Mouse (Mus musculus) layer of hippocampus, adult 9-11 months (tissue): ENCODE data around the gene Il22ra1.

Source experiments
- DNase-seq: peaks from one replicate; pipeline ENCODE4 v3.0.0; 2022

Il22ra1 gene

DNA sequence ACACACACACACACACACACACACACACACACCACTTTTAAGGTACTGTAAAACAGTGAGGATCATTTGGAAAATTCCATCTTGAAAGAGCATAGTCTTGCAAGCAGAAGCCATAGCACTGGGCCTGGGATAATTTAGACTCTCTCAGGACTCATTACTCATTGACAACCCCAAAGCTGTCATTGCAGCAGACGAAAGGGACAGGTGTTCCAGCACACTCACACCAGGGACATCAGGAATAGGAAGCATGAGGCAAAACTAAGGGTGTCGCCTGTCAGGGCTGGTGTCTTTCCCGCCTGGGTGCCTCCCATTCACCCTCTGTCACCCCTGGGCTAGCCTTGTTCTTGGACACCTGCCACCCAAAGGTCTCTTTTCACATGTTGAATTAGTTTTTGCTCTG lies 8.9 kb downstream of the Il22ra1 start:
- DNase-seq, result no peak

DNA sequence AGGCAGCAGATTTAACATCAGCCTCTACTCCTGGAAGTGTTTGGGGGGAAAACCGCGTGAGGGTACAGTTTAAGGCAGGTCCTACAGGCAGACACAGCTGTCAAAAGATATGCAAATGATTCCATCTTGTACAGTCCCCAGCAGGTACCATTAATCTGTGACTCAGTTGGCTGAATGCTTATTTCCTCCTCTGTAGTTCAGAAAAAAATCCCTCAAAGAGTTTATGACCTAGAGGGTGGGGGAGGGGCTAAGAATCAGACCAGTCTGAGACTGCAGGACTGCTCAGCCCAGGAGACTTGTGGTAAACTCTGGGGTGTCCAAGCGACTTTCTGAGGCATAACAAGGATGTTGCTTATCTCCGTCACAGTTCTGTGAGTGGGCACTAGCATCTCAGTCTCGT lies 10.3 kb downstream of the Il22ra1 start:
- no peak for DNase-seq

DNA sequence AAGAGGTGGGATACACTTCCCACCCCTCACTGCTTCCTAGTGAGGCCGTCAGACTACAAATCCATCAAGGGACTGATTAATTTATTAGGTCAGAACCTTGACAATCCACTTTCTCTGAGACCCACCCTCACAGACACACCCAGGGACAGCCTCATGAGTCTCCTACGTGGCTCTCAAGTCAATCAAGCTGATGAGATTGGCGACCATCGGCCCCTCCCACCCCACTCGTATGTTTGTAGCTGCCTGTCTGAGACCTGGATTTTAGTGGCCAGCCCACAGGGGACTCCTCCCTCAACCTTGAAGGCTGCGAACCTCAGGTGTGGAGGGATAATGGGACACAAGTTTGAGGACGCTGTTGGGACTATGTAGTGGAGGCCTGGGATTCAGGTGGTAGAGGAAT lies 11.2 kb downstream of the Il22ra1 start:
- no peak for DNase-seq

DNA sequence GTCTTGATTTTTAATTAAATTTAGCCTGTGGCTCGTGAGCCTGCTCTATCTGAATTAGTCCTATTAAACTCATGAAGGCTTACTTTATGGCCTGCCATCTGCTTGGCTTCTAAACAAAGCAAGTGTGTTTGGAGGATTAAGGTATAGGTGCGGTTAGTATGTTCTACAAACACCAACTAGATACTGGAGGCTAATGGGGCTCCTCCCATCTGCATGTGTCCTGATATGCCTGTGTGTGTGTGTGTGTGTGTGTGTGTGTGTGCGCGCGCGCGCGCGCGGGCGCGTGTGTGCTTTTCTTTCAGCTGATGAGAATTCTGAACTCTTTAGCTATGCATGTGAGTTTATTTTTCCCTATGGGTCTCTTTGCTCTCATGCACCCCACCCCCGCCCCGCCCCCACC lies 11.7 kb downstream of the Il22ra1 start:
- DNase-seq, result no peak

DNA sequence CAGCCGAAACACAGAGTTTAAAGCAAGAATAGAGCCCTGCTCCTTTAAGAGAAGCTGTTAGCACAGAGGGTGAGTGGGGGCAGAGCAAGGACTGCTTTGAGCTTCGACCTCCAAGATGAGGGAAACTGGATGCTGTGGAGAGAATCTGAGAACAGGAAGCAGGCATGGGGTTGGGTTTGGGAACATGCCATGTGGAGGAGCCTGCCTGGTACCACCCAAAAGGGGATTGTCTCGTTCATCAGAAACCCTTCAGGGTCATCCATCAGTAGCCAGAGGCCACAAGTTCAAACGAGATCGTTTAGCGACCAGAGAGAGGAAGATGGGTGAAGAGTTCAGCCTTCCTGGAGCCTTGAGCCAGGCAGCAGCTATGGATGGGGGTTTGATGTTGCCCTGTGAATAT lies 15.5 kb downstream of the Il22ra1 start:
- DNase-seq, result no peak

DNA sequence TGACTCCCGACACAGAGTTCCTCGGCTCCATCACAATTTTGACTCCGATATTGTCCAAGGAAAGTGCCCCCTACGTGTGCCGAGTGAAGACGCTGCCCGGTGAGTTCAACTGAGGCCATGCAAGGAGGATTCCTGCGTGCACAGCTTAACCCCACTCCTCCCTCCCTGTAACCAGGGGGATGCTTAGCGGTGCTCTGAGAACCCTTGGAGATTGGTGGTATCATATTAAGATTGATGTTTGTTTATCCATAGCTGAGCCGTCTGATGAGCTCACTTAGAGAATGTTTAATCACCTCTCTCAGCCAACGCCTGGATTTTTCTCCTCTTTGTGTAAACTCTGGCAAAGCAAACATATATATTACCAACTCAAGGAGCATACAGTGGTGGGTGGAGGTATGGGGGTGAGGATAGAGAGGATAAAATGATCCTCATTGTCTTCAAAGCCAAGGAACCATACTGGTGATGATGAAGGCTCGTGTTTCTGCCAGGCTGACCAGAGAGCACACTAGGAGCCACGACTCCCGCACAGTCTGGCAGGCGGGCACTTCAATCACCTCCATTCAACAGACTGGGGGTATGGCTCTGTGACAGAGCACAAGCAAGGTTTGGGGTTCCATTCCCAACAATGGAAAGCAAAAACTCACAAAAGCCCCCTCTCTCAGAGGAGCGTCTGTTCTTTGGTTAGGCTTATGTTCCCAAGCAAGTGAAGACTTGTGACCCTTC lies 16.9 kb downstream of the Il22ra1 start:
- DNase-seq, result no peak

DNA sequence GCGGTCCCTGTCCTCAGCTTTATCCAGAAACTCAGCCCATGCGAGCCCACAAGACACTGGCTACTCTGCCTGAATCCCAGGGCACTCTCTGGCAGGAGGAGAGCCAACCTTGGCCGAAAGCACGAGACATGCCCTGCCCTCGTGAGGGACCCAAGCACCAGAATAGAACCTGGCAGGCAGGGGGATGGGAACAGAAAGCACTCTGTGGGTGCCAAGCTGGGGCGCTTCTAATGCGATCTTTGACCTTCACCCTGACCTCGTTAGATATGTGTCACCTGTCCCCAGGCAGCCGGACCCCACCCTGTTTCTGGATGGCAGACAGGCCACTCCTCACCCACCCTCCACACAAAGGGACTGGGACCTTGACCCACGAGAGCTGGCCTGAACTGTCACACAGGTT lies 17.6 kb downstream of the Il22ra1 start:
- DNase-seq, result no peak

DNA sequence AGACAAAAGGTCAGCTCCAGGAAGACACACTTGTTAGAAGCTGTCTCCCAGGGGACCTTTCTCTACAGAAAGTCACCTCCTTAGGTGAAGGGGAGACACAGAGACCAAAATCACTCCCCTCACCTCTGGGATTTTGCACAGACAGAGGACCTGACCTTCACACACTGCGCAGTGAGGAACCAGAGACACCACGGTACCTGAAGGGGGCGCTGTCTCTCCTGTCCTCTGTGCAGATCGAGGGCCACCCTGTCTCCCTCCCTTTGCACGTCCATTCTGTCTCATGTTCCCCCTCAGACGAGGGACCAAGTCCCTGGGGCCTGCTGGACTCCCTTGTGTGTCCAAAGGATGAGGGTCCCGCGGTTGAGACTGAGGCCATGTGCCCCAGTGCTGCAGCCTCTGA lies 22.9 kb downstream of the Il22ra1 start:
- no peak for DNase-seq

DNA sequence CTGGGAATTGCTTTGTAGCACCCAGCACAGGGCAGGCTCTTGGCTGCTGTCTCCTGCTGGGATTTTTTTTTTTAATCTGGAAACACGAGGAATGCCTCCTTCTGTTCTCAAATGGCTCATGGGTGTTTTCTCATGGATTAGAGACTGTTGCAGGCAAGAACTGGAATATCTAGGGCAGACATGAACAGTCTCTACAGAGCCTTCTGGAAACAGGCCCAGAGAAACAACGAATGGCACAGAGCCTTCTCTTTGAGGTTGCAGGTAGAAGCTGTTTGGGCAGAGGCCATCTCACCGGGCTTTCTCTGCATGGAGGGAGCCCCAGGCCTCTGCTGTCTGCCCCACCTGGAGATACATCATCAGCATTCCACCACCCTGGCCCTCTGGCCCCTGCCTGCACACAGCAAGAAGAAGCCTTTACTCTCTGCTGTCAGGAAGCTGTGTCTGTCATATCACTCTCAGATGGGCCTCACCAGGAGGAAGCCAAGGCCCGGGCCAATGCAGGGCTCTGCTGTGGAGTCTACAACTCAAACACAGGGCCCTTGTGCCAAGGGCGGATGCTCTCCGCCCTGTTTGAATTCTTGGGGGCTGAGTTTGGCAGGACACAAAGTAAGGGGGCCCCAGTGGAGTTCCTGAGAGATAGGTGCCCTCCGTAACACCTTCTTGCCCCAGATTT lies 24.3 kb downstream of the Il22ra1 start:
- DNase-seq, result no peak

DNA sequence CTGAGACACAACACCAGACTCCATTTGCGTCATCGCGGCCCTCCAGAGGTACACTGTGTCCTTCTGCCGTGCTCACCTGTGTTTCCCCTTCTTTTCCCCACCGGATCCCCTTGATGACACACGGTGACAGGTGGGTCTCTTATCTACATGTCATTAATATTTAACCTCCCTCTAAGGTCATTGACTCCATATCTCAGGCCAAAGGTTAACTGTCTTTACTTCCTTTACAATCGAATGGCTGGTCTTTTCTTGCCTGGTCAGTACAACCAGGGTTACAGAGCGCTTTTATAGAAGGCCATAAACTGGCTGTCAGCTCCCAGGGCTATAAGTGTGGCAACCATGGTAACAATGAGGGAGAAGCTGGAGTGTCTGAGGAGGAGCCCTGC lies 24.8 kb downstream of the Il22ra1 start:
- DNase-seq, result no peak

DNA sequence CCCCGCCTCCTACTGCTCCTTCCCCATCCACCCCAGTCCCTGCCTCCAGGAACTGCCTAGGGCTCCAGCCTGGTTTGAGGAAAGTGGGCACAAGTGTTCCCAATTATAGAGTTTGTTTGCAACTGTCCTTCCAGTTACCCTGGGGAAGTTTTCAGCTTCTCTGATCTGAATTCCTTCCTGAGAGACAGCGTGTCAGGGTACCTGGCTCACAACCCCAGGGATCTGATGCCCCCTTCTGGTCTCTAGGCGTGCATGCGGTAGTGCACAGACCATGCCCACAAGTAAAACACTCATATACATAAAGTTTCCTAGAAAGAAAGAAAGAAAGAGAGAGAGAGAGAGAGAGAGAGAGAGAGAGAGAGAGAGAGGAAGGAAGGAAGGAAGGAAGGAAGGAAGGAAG lies 30.4 kb downstream of the Il22ra1 start:
- no peak for DNase-seq

DNA sequence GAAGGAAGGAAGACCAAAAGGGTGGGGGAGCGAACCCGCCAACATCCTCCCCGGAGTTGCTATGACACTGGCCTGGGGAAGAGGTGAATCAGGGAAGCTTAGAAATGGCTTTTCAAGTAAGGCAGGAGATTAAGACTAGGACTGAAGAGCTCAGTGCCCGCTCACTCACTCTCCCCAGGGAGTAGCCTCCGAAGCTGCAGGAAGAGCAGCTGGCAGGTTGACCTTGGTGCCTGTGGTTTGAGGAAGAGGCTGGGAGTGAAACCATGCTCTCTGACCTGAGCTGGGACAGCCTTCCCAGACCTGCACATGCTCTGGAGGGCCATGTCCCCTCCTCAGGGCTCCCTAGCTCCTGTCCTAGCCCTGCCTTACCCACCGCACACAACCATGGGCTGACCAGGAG lies 30.9 kb downstream of the Il22ra1 start:
- DNase-seq, result no peak

DNA sequence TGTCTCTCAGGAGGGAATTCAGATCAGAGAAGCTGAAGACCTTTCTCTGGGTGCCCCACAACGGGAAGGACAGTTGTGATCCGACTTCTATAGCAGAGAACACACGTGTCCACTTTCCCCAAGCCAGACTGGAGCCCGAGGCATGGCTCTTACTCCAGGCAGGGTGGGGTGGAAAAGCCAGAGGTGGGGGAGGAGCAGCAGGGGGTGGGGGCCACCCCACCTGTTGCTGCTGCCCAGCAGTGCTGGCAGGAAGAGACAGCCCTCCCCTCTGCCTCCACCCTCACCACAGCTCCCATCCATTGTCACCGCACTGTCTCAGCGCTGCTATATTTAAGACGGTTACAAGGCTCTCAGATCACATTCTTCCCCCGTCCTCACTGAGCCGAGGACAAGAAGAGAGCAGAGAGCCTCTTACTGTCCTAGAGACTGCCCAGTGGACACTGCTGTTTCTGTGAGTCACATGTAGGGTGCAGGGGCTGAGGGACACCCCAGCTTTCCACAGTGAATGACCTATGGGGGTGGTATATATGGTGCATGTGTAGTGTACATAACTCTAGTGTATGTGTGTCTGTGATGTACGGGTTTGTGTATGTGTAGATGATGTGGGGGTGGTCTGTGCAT lies 31.5 kb downstream of the Il22ra1 start, which contains the start of gene Myom3:
Gene Myom3 (plus strand): TSS at position 360 of the 621 bp plus-strand sequence.
- DNase-seq, result no peak

DNA sequence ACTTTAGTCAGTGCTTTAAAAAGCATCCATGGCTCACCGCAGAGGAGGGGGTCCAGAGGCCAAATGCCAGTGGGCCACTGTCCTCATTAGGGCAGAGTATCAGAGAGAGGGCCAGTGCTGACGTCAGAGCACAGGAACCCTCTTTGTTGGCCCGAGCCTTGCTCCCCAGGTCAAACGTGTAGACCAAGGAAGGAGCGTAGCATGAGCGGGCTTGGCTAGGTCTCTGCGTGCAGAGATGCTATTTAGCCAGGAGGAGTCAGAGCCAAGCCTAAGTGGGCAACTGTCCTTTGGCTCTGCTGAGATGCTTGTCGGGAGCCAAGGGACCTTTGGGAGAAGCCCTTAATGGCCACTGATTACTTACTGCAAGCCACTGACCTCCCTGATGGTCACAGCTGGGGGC lies 33.1 kb downstream of the Il22ra1 start:
- no peak for DNase-seq

DNA sequence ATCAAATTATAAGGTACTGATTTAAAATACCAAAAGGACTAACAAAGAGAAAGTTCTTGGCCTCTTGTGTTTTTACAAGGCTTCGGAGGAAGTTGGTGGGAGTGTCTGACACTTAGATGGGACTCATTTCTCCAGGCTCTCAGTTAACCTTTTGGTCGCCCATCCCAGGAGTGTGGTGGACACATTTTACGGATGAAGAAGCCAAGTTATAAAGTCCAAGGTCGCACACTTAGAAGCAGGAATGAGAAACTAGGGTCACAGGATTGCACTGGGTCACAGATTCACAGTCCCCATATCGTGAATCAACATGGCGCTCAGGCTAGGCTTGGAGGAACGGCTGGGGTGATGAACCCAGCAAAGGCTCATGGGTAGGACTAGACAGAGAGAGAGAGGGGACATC lies 33.6 kb downstream of the Il22ra1 start:
- DNase-seq, result no peak

DNA sequence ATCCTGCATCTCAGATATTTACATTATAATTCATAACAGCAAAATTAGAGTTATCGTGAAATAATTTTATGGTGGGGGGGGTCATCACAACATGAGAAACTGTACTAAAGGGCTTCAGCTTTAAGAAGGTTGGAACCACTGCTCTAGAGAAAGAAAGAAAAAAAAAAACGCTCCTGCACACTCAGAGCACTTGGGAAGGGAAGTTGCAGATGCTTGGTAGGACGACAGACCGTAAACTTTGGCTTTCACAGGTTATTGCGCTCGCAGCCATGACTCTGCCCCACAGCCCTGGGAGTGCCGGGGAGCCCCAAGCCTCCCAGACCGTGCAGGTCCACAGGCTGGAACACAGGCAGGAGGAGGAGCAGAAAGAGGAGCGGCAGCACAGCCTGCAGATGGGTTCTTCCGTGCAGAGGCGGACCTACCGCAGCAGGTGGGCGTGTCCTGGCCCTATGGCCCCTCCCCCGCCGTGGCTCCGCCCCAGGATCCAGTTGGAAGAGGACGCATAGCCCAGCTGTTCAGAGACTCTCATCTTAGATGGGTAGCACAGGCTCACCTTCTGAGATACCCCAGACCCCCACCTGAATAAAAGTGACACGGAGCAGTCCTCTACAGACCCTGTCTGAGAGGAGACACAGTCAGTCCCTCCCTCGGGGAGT lies 34.4 kb downstream of the Il22ra1 start:
- DNase-seq, result peak; percentile 34

DNA sequence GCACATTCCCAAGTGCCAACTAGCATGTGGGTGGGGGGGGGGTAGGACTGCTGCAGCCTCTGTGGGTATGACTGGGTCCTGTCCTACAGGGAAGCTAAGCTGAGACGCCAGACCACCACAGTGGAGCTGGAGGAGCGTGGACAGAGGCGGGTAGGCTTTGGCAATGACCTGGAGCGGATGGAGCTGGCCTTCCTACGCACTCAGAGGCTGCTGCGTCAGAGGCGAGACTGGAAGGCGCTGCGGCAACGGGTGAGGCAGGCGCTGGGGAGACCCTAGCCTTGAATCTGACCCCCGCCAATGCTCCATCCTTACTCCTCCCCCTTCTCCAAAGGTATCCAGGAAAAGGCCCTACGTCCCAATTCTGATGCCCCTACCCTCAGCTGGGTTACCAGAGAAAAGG lies 36.7 kb downstream of the Il22ra1 start:
- no peak for DNase-seq

DNA sequence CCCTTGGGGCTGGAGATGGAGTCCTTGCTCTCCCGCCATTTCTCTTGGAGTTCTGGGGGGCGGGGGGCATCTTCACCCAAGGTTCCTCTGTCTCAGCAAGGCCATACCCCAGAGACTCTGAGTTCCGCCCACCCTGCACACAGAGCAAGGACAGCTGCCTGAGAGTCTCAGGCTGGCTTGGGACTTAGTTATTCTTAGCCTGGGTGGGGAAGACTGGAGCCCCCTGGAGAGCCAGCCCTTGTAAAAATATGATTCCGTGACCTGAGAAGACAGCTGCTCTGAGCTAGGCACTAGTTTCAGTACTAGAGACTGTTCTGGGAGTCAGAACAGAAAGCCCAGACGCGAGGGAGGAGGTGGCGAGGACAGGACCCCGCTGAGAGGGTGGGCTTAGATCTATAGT lies 37.7 kb downstream of the Il22ra1 start:
- no peak for DNase-seq

DNA sequence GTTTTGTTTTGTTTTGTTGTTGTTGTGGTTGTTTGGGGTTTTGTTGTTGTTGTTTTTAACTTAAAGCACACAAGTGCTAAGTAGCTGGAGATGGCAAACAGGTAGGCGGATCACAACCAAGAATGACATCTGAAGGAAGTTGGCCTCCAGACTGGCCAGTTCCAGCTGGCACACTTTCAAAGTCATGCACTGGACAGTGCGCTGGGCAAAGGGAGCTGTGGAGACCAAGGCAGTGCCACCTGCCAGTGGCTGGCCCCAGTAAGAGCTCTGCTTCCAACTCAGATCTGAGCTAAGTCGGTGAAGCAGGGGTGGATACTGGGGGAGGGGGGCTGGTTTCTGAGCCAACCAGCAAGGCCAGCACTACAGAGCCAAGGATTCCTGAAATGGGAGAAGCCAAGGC lies 39.0 kb downstream of the Il22ra1 start:
- DNase-seq, result no peak

DNA sequence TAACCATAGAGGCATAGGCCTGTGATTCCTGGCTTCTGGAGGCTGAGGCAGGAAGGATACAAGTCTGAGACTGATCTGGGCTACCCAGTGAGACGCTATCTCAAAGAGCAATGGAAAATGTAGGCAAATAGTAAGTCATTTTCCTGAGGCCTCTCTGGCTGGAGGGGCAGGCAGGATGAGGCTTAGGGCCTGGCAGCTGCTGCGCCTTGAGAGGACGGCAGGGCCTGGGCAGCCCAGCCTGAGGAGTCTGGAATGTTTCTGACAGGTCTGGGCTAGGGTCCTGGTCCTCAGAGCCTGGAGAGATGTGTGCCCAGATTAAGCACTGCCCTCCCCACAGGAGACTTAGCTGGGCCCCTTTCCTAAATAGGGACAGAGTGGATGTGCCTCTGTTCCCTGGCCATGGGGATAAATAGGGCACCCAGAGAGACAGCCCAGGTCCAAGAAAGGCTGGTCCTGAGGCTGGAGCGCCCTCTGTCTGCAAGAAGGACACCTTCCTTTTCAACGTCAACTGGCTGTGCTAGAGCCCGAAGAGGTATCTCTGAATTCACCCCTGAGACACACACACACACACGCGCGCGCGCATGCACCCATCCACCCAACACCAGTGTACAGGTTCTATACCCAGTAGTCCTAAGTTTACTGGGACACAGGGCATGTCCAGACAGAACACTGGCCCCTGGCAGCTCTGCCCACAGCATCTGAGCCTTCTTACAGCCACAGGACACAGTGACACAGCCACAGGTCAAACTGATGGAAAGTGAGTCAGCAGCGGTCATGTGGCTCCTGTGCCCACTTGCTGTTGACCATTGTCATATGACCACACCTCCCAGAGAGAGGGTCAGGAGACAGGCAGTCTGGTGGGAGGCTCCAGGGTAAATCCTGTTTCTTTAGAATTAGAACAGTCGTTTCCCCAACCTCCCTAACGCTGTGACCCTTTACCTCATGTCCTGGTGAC lies 40.9 kb downstream of the Il22ra1 start:
- DNase-seq, result no peak

DNA sequence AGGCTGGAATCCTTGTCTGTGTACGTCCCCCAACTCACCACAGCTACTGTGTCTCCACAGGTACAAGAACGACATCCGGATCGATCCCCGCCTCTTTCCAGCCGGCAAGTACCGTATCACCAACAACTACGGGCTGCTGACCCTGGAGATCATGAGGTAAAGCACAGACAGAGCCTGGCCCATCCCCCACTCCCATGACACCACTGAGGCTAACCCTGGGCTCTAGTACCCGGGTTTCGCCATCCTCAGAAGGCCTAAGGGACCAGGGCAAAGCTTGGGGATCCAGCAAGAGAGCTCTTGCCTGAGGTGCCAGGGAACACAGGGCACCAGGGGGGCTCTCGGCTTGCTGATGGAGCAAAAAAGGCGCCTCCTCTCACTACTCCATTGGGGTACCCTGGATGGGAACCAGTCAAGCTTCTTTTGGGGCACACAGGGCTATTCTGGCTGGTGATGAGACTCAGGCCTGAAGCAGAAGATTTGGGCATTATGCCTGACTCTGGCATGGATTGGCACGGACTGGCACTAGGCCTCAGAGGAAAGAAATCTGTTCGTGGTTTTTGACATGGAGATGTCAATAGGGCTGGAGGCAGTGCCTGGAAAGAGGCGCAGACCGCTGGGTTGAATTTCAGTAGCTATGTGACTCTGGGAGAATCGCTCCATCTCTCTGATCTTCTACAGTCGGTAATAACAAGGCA lies 42.8 kb downstream of the Il22ra1 start:
- DNase-seq, result no peak

DNA sequence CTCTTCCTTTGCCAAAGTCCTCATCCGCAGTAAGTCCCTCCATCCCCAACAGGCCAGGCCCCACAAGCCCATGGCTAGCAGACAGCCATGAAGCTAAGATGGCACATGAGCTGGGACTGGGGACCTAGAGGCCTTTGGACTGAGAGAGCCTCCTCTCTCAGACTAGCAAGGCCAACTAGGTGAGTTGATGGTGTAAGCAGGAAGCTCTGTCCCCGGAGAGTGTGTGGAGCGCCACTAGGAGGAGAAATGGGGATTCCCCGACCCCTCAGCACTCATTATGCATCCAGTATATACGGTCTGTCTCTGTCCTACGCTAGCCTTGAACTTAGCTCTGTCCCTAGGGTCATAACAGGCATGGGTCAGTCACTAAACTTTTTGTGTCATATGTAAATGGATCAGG lies 43.6 kb downstream of the Il22ra1 start:
- DNase-seq, result no peak
